In genomic region chr9:122027081-122027913, GRCm38 (mm10) we compare ENCODE assay signal across 8 mouse cellular contexts. TPM values are rescaled to one million over a fixed set of nuclear protein-coding genes. Genes with fewer than 3 reads are reported as not detected.
DNase-seq lines count a peak whose midpoint lies in the region; ATAC-seq lines count a peak whose summit lies in the region.

No protein-coding gene starts in this region.

- no peak overlapping the region for H3K4me3 ChIP-seq in neural tube, embryonic 13.5 days
- H3K4me3 ChIP-seq in hindbrain, embryonic 13.5 days = no peak overlapping the region
- H3K4me3 ChIP-seq in liver, embryonic 12.5 days = no peak overlapping the region
- H3K4me3 ChIP-seq in stomach, embryonic 15.5 days (replicated peaks) = no peak overlapping the region

- H3K9ac ChIP-seq in neural tube, embryonic 13.5 days = 0 out of 2 replicates have a peak overlapping the region, but pooled peaks have one; percentile 14
- H3K9ac ChIP-seq in hindbrain, embryonic 13.5 days = no peak overlapping the region
- H3K9ac ChIP-seq in liver, embryonic 12.5 days = no peak overlapping the region
- H3K9ac ChIP-seq in stomach, embryonic 15.5 days = no peak overlapping the region

- H3K27me3 ChIP-seq in neural tube, embryonic 13.5 days = no peaks in the 10 kb centered on the region
- H3K27me3 ChIP-seq in hindbrain, embryonic 13.5 days = no peaks in the 10 kb centered on the region
- no peaks in the 10 kb centered on the region for H3K27me3 ChIP-seq in liver, embryonic 12.5 days (replicated peaks)
- no peaks in the 10 kb centered on the region for H3K27me3 ChIP-seq in stomach, embryonic 15.5 days (replicated peaks)

- peak overlapping the region; percentile 42 for H3K27ac ChIP-seq in neural tube, embryonic 13.5 days (replicated peaks)
- peak overlapping the region; percentile 52 for H3K27ac ChIP-seq in hindbrain, embryonic 13.5 days
- H3K27ac ChIP-seq in liver, embryonic 12.5 days = peak overlapping the region; percentile 7; the same call in 1 of the 2 replicates
- H3K27ac ChIP-seq in stomach, embryonic 15.5 days = peak overlapping the region; percentile 70

- peaks cover 26% of the 10 kb centered on the region for H3K4me1 ChIP-seq in neural tube, embryonic 13.5 days (replicated peaks)
- H3K4me1 ChIP-seq in hindbrain, embryonic 13.5 days (replicated peaks) = peaks cover 29% of the 10 kb centered on the region
- 0 out of 2 replicates have a peak, but pooled peaks cover 3% of the 10 kb centered on the region for H3K4me1 ChIP-seq in liver, embryonic 12.5 days
- peaks cover 18% of the 10 kb centered on the region for H3K4me1 ChIP-seq in stomach, embryonic 15.5 days

- 65% methylated on average over 6 of the region's 6 CpGs for WGBS in neural tube, embryonic 13.5 days
- 69% methylated on average over 6 of the region's 6 CpGs for WGBS in hindbrain, embryonic 13.5 days
- WGBS in liver, embryonic 12.5 days (ENCODE audit: insufficient replicate concordance) = 55% methylated on average over 6 of the region's 6 CpGs
- WGBS in stomach, embryonic 15.5 days = 63% methylated on average over 6 of the region's 6 CpGs

- H3K36me3 ChIP-seq in neural tube, embryonic 13.5 days = no peaks in the 10 kb centered on the region
- no peaks in the 10 kb centered on the region for H3K36me3 ChIP-seq in hindbrain, embryonic 13.5 days
- H3K36me3 ChIP-seq in liver, embryonic 12.5 days = no peaks in the 10 kb centered on the region
- no peaks in the 10 kb centered on the region for H3K36me3 ChIP-seq in stomach, embryonic 15.5 days

- H3K9me3 ChIP-seq in neural tube, embryonic 13.5 days = no peaks in the 10 kb centered on the region
- no peaks in the 10 kb centered on the region for H3K9me3 ChIP-seq in hindbrain, embryonic 13.5 days
- no peaks in the 10 kb centered on the region for H3K9me3 ChIP-seq in liver, embryonic 12.5 days (replicated peaks)
- no peaks in the 10 kb centered on the region for H3K9me3 ChIP-seq in stomach, embryonic 15.5 days

- DNase-seq in neural tube, embryonic 10.5 days (ENCODE audit: extremely low spot score, low spot score) = no peak
- DNase-seq in forelimb bud, embryonic 11.5 days (ENCODE audit: low read depth, low spot score) = peak; percentile 17
- DNase-seq in layer of hippocampus, adult 18-20 months (ENCODE audit: low spot score in 2 of 2) = no peak
- DNase-seq in thymus, postnatal 4 days = no peak

- H3K4me2 ChIP-seq in neural tube, embryonic 13.5 days = no peak overlapping the region
- H3K4me2 ChIP-seq in hindbrain, embryonic 13.5 days = no peak overlapping the region
- no peak overlapping the region for H3K4me2 ChIP-seq in liver, embryonic 12.5 days
- H3K4me2 ChIP-seq in stomach, embryonic 15.5 days = no peak overlapping the region

- no peak for ATAC-seq in neural tube, embryonic 13.5 days (ENCODE audit: low read depth)
- ATAC-seq in hindbrain, embryonic 13.5 days (ENCODE audit: low FRiP score) = 0 out of 2 replicates have a peak, but pooled peaks have one; percentile 16
- no peak; the same call in 1 of the 2 replicates for ATAC-seq in liver, embryonic 12.5 days
- ATAC-seq in stomach, embryonic 15.5 days (ENCODE audit: insufficient read depth, low FRiP score, low read depth) = no peak; the same call in 1 of the 2 replicates

RNA-seq across cellular contexts. Expression of gene Pomgnt2, which starts 30.4 kb away (rescaled TPM):
- 22.1 and 25.1 TPM in 2 replicates for polyA plus RNA-seq in neural tube, embryonic 13.5 days (2015; fragmentation: Nextera tagmentation; extraction: Ambion mirVana)
- polyA plus RNA-seq in hindbrain, embryonic 13.5 days (2015; fragmentation: Nextera tagmentation; extraction: Ambion mirVana) = 23.4 and 25.2 TPM in 2 replicates
- 3.4 and 3.5 TPM in 2 replicates for polyA plus RNA-seq in liver, embryonic 12.5 days (2016; fragmentation: Nextera tagmentation; extraction: Ambion mirVana)
- 16.5 TPM in 2 replicates for polyA plus RNA-seq in stomach, embryonic 15.5 days (2015; fragmentation: Nextera tagmentation; extraction: Ambion mirVana)
- 10 to 100 TPM; 45.4 to 45.5 TPM for total RNA-seq in layer of hippocampus, adult 18-20 months (2021)

Comparison
In these comparisons a context has a peak if more than half of its experiments do, and no peak if none do; other contexts are left out.
1. H3K27ac ChIP-seq: peak in every context shown above with its lines; median percentile 70 in stomach, embryonic 15.5 days; 52 in hindbrain, embryonic 13.5 days; 42 in neural tube, embryonic 13.5 days; 7 in liver, embryonic 12.5 days.